Mouse (Mus musculus): ENCODE data around the gene Igf1r. TPM values are rescaled to one million over a fixed set of nuclear protein-coding genes. Genes with fewer than 3 reads are reported as not detected.

The Igf1r gene
- polyA plus RNA-seq, 1 experiment = 0.17 TPM

GRCm38 (mm10) chr7:68114983-68115715 lies 162.5 kb downstream of the Igf1r start:
- peak overlapping the region; percentile 33 for H3K4me3 ChIP-seq (replicated peaks)
- no peaks in the 10 kb centered on the region for H3K9me3 ChIP-seq (ENCODE audit: control insufficient read depth, low read length)
- peaks cover 35% of the 10 kb centered on the region for H3K4me1 ChIP-seq (ENCODE audit: control insufficient read depth)
- TF ChIP-seq TAL1 (IDR thresholded peaks at IDR 0.05; ENCODE audit: low read length) (no peak), GATA1 (IDR thresholded peaks at IDR 0.05; ENCODE audit: low read length) (no peak)
- H3K36me3 ChIP-seq (ENCODE audit: control insufficient read depth) = peaks cover 3% of the 10 kb centered on the region
- H3K27me3 ChIP-seq (ENCODE audit: control insufficient read depth) = peaks cover 21% of the 10 kb centered on the region; the same call in 1 of the 2 replicates

DNA sequence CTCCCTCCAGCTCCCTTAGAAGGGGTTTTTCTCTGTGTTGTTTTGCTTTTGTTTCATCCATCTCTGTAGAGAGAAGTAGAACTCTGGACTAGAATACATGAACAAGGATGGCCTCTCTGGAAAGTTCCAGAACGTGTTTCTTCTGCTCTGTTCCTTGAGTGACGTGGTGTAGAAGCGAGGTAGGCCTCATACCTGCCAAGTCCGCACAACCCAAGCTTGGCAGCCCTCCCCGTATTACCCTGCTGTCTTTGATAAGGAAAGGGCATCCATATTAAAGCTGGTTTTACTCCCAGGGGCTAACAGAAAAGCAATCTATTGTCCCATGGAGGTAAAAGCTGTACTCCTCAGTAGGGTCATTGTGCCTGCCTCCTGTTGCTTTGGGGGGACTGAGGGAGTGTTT lies 164.9 kb downstream of the Igf1r start:
- no peak overlapping the region for H3K4me3 ChIP-seq (replicated peaks)
- peaks cover 35% of the 10 kb centered on the region for H3K4me1 ChIP-seq (ENCODE audit: control insufficient read depth)
- no peak for TF ChIP-seq TAL1 (IDR thresholded peaks at IDR 0.05; ENCODE audit: low read length)
- no peak for TF ChIP-seq GATA1 (IDR thresholded peaks at IDR 0.05; ENCODE audit: low read length)
- no peaks in the 10 kb centered on the region for H3K9me3 ChIP-seq (ENCODE audit: control insufficient read depth, low read length)
- peaks cover 27% of the 10 kb centered on the region; the same call in 1 of the 2 replicates for H3K27me3 ChIP-seq (ENCODE audit: control insufficient read depth)
- peaks cover 3% of the 10 kb centered on the region for H3K36me3 ChIP-seq (ENCODE audit: control insufficient read depth)

DNA sequence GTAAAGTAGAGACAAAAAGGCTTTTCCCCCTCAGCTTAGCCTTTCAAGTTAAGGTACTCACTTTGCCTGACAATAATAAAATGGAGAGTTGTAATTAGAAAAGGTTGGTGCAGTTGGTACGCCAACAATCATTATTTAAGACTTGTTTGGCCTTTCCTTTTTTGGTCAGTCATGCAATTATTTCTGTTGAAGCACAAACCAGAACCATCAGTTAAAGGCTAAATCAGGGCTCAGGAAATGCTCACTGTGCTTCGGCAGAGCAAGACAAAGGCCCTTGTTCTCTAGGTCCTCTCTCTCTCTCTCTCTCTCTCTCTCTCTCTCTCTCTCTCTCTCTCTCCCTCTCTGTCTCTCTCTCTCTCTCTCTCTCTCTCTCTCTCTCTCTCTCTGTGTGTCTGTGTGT lies 165.4 kb downstream of the Igf1r start:
- peaks cover 35% of the 10 kb centered on the region for H3K4me1 ChIP-seq (ENCODE audit: control insufficient read depth)
- no peak overlapping the region for H3K4me3 ChIP-seq (replicated peaks)

DNA sequence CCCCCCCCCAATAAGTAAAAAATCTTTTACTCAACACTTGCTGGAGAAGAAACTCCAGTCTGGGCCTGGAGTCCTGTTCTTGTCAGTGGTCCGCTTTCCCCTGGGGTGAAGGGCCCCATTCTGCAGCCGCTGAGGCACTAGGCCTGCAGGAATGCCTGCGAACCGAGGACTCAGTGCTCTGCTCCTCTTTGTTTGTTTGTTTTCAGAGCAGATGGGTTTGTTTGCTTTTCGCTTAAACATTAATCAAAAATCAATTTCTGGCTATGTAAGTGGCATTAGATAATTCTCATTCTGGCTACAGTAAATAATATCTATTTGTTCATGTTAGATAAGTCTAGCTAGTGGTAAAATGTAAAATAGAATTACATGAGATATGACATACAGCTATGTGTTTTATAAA lies 167.0 kb downstream of the Igf1r start:
- TF ChIP-seq TAL1 (IDR thresholded peaks at IDR 0.05; ENCODE audit: low read length) (no peak), GATA1 (IDR thresholded peaks at IDR 0.05; ENCODE audit: low read length) (no peak)
- H3K36me3 ChIP-seq (ENCODE audit: control insufficient read depth) = peaks cover 3% of the 10 kb centered on the region
- H3K4me1 ChIP-seq (ENCODE audit: control insufficient read depth) = peaks cover 23% of the 10 kb centered on the region
- peaks cover 25% of the 10 kb centered on the region; the same call in 1 of the 2 replicates for H3K27me3 ChIP-seq (ENCODE audit: control insufficient read depth)
- no peaks in the 10 kb centered on the region for H3K9me3 ChIP-seq (ENCODE audit: control insufficient read depth, low read length)
- H3K4me3 ChIP-seq (replicated peaks) = no peak overlapping the region

More for the DNA sequence above, 165.4 kb downstream of the Igf1r start:
- Histone ChIP-seq H3K36me3 (ENCODE audit: control insufficient read depth) (peaks cover 3% of the 10 kb centered on the region), H3K27me3 (ENCODE audit: control insufficient read depth) (peaks cover 30% of the 10 kb centered on the region; the same call in 1 of the 2 replicates), H3K9me3 (ENCODE audit: control insufficient read depth, low read length) (no peaks in the 10 kb centered on the region)
- TF ChIP-seq TAL1 (IDR thresholded peaks at IDR 0.05; ENCODE audit: low read length) (no peak), GATA1 (IDR thresholded peaks at IDR 0.05; ENCODE audit: low read length) (no peak)

DNA sequence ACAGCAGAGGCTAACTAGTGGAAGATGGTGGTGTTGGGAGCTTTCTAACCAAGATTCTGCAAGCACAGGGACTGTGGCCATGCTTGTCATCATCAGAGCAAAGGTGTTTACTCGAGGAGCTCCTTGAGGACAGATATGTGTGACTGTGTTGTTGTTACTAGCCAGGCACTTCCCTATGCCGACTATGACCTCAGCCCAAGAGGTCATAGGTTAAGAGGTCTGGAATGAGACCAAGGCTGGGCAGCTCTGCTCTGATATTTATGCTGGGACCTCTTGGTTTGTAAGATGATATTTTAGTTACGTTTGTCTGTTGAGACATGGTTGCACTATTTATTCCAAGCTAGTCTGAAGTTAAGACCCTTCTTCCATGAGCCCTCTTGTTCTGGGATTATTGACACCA lies 169.8 kb downstream of the Igf1r start:
- Histone ChIP-seq H3K4me3 (replicated peaks) (no peak overlapping the region), H3K36me3 (ENCODE audit: control insufficient read depth) (no peaks in the 10 kb centered on the region), H3K9me3 (ENCODE audit: control insufficient read depth, low read length) (no peaks in the 10 kb centered on the region), H3K4me1 (ENCODE audit: control insufficient read depth) (peaks cover 6% of the 10 kb centered on the region), H3K27me3 (ENCODE audit: control insufficient read depth) (peaks cover 21% of the 10 kb centered on the region; the same call in 1 of the 2 replicates)
- no peak for TF ChIP-seq TAL1 (IDR thresholded peaks at IDR 0.05; ENCODE audit: low read length)
- no peak for TF ChIP-seq GATA1 (IDR thresholded peaks at IDR 0.05; ENCODE audit: low read length)

GRCm38 (mm10) chr7:68125347-68125746 lies 172.7 kb downstream of the Igf1r start:
- Histone ChIP-seq H3K4me1 (ENCODE audit: control insufficient read depth) (peaks cover 27% of the 10 kb centered on the region), H3K4me3 (replicated peaks) (no peak overlapping the region), H3K9me3 (ENCODE audit: control insufficient read depth, low read length) (no peaks in the 10 kb centered on the region), H3K36me3 (ENCODE audit: control insufficient read depth) (no peaks in the 10 kb centered on the region), H3K27me3 (ENCODE audit: control insufficient read depth) (peaks cover 21% of the 10 kb centered on the region; the same call in 1 of the 2 replicates)
- TF ChIP-seq GATA1 (IDR thresholded peaks at IDR 0.05; ENCODE audit: low read length) (no peak), TAL1 (IDR thresholded peaks at IDR 0.05; ENCODE audit: low read length) (no peak)

DNA sequence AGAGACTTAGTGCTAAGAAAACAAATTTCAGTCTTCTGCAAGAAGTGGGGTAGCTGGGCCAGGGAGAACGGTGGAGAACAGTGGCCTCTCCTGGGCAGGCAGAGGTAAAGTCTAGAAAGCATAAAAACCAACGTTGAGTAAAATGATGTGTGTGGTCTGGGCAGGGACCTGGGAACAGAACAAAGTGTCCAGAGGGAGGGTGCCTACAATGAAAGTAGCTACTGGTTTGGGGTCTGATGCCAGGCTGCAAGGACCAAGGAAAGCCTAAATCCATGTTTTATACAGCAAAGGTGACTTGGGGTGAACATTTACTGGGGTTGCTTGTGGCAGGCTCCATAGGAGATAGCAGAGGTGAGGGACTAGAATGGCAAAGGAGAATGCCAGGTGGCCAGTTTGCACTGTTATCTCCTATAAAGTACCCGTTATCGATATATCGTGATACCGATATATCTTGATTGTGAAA lies 175.2 kb downstream of the Igf1r start:
- Histone ChIP-seq H3K4me1 (ENCODE audit: control insufficient read depth) (peaks cover 36% of the 10 kb centered on the region), H3K9me3 (ENCODE audit: control insufficient read depth, low read length) (no peaks in the 10 kb centered on the region), H3K27me3 (ENCODE audit: control insufficient read depth) (peaks cover 14% of the 10 kb centered on the region; the same call in 1 of the 2 replicates), H3K36me3 (ENCODE audit: control insufficient read depth) (no peaks in the 10 kb centered on the region), H3K4me3 (replicated peaks) (peak overlapping the region; percentile 85)
- TF ChIP-seq TAL1 (IDR thresholded peaks at IDR 0.05; ENCODE audit: low read length) (no peak), GATA1 (IDR thresholded peaks at IDR 0.05; ENCODE audit: low read length) (no peak)

- H3K4me1 ChIP-seq (ENCODE audit: control insufficient read depth) = peaks cover 36% of the 10 kb centered on the region
- H3K27me3 ChIP-seq (ENCODE audit: control insufficient read depth) = peaks cover 12% of the 10 kb centered on the region; the same call in 1 of the 2 replicates
- no peaks in the 10 kb centered on the region for H3K36me3 ChIP-seq (ENCODE audit: control insufficient read depth)
- TF ChIP-seq TAL1 (IDR thresholded peaks at IDR 0.05; ENCODE audit: low read length) (no peak), GATA1 (IDR thresholded peaks at IDR 0.05; ENCODE audit: low read length) (no peak)
- peak overlapping the region; percentile 85 for H3K4me3 ChIP-seq (replicated peaks)
- no peaks in the 10 kb centered on the region for H3K9me3 ChIP-seq (ENCODE audit: control insufficient read depth, low read length)
Measured at GRCm38 (mm10) chr7:68128271-68128674, 175.6 kb downstream of the Igf1r start.

- Histone ChIP-seq H3K4me3 (replicated peaks) (peak overlapping the region; percentile 85), H3K9me3 (ENCODE audit: control insufficient read depth, low read length) (no peaks in the 10 kb centered on the region), H3K4me1 (ENCODE audit: control insufficient read depth) (peaks cover 42% of the 10 kb centered on the region), H3K36me3 (ENCODE audit: control insufficient read depth) (no peaks in the 10 kb centered on the region), H3K27me3 (ENCODE audit: control insufficient read depth) (peaks cover 12% of the 10 kb centered on the region; the same call in 1 of the 2 replicates)
- TF ChIP-seq GATA1 (IDR thresholded peaks at IDR 0.05; ENCODE audit: low read length) (no peak), TAL1 (IDR thresholded peaks at IDR 0.05; ENCODE audit: low read length) (no peak)
Measured at GRCm38 (mm10) chr7:68129077-68129511, 176.5 kb downstream of the Igf1r start.
